Mouse (Mus musculus): ENCODE measurements around the gene Dysf.

DNA sequence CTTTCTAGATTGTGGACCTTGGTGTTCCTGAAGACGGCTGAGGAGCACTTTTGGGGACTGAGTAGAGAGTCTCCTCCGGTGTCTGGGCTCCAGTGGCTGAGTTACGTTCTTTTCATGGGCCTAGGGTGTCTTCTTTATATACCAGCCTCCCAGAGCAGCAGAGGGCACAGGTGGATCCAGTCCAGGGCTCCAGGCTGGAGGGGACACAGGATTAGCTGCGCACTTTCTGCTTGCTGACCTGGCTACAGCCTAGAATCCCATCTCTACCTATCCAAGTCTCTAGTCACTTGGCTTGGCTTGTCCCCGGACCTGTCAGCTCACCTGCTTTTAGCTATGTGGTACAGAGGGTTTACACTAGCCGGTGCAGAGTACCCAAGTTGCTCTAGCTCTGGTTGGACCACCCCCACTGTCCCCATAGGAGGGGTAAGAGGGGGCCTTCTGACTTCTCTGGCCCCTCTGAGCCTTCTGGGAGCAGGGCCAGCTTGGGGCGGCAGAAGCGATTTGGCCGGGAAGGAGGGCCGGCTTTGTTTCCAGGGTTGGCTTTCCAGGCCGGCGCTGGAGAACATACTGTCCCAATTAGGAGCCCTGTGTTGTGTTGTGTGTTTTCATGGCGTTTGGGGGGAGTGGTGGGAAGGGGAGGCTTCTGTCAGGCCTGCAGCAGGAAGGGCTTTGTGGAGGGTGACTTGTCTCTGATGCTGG is 201.5 kb downstream of the Dysf start:
- TF ChIP-seq CTCF (IDR thresholded peaks at IDR 0.05; ENCODE audit: control insufficient read depth, insufficient read depth, insufficient replicate concordance, low read depth, low read length) (no peak), POLR2A (IDR thresholded peaks at IDR 0.05; ENCODE audit: control insufficient read depth, low read depth, low read length) (no peak)
